Mouse (Mus musculus) spleen, adult 2 months (tissue): ENCODE measurements around the gene Styk1. TPM values are rescaled to one million over a fixed set of nuclear protein-coding genes. Genes with fewer than 3 reads are reported as not detected.

Experiments
- DNase-seq, 2 experiments: peaks; one replicate each; pipeline versions ENCODE4 v3.0.0 to v3.0.0-alpha.2; 2012 to 2021; ENCODE audit warnings: low spot score in 2 of 2, low read depth in 1 of 2
- H3K27ac ChIP-seq: fragments of 200-500 bp; 2 replicates; pipeline ENCODE4 v1.5.1; 2012; ENCODE audit warnings: low read length, inconsistent platforms; ENCODE audit not compliant: insufficient read depth
- H3K27me3 ChIP-seq: fragments of 200-500 bp; 2 replicates; pipeline ENCODE4 v1.6.1; 2012; ENCODE audit warnings: mild to moderate bottlenecking, moderate library complexity, low read length, inconsistent platforms; ENCODE audit not compliant: control insufficient read depth, insufficient read depth
- H3K36me3 ChIP-seq: fragments of 200-500 bp; 2 replicates; pipeline ENCODE4 v1.6.1; 2012; ENCODE audit warnings: mild to moderate bottlenecking, low read length, inconsistent platforms; ENCODE audit not compliant: control insufficient read depth, insufficient read depth
- H3K4me1 ChIP-seq: fragments of 200-500 bp; 2 replicates; pipeline ENCODE4 v1.6.1; 2011; ENCODE audit warnings: inconsistent platforms; ENCODE audit not compliant: control insufficient read depth, insufficient read depth, insufficient read length
- H3K4me3 ChIP-seq: fragments of 200-500 bp; 2 replicates; pipeline ENCODE4 v1.5.1; 2011; ENCODE audit warnings: mild to moderate bottlenecking, inconsistent platforms; ENCODE audit not compliant: insufficient read depth, insufficient read length; ENCODE audit errors: extremely low read depth
- CTCF ChIP-seq: fragments of 200-500 bp; IDR thresholded peaks from 2 replicates; pipeline ENCODE4 v1.5.1; 2011; ENCODE audit warnings: mild to moderate bottlenecking, inconsistent platforms; ENCODE audit not compliant: insufficient read depth, insufficient read length, insufficient replicate concordance; ENCODE audit errors: extremely low read depth
- POLR2A ChIP-seq: fragments of 200-500 bp; IDR thresholded peaks from 2 replicates; pipeline ENCODE4 v1.6.1; 2011; ENCODE audit warnings: low read depth, low read length, inconsistent platforms
- WGBS: fragments of 180-500 bp; shearing (Covaris S2); methylation state at CpG from one replicate; pipeline ENCODE4 v1.1.7; 2018; 5-methylcytosine and 5-hydroxymethylcytosine counted together
- polyA plus RNA-seq: library from polyadenylated mRNA; depleted of rRNA; stranded (reverse); fragments of >200 nt; gene quantifications from 2 replicates; pipeline ENCODE4 v1.2.3, GENCODE M21; 2012

Gene Styk1
- polyA plus RNA-seq, 1 experiment: 1.3 TPM

GRCm38 (mm10) chr6:131359543-131359942 lies 6.1 kb upstream of the Styk1 start:
- H3K27me3 ChIP-seq: peaks cover 8% of the 10 kb centered on the region; the same call in 1 of the 2 replicates
- H3K27ac ChIP-seq: no peak overlapping the region
- TF ChIP-seq POLR2A (no peak), CTCF (no peak)
- H3K4me3 ChIP-seq: no peak overlapping the region
- 91% methylated on average over 2 of the region's 2 CpGs for WGBS
- no peak for DNase-seq
- H3K36me3 ChIP-seq: peaks cover 9% of the 10 kb centered on the region
- no peaks in the 10 kb centered on the region; the same call in 1 of the 2 replicates for H3K4me1 ChIP-seq

GRCm38 (mm10) chr6:131354913-131355312 lies 1.5 kb upstream of the Styk1 start:
- 60% methylated on average over 4 of the region's 4 CpGs for WGBS
- Histone ChIP-seq H3K27ac (no peak overlapping the region), H3K4me1 (peaks cover 8% of the 10 kb centered on the region; the same call in 1 of the 2 replicates), H3K27me3 (peaks cover 8% of the 10 kb centered on the region; the same call in 1 of the 2 replicates), H3K36me3 (no peaks in the 10 kb centered on the region), H3K4me3 (no peak overlapping the region)
- DNase-seq: no peak
- TF ChIP-seq POLR2A (no peak), CTCF (no peak)

- TF ChIP-seq POLR2A (no peak), CTCF (no peak)
- Histone ChIP-seq H3K36me3 (no peaks in the 10 kb centered on the region), H3K4me3 (no peak overlapping the region), H3K4me1 (no peaks in the 10 kb centered on the region), H3K27me3 (no peaks in the 10 kb centered on the region), H3K27ac (no peak overlapping the region)
- WGBS: 89% methylated on average over 2 of the region's 2 CpGs
- no peak for DNase-seq
These were observed 6.4 kb downstream of the Styk1 start for GRCm38 (mm10) chr6:131347026-131347425.

DNA sequence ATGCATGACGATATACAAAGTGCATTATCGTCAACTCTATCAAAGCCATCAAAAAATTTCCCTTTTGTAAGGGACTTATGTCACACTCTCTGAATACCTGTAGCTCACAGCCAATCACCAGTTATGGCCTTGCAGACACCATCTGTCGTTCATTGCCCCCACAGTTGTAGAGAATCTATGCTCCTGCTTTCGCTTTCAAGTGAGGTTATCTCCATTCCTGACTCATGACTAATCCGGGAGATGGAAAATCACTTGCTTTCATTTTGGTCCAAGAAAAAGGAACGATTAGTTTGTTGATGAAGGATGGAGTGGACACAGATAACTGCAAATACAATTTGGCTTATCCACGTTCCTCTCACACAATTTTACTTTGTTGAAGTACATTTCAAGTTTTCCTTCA lies 9.1 kb downstream of the Styk1 start:
- Histone ChIP-seq H3K36me3 (no peaks in the 10 kb centered on the region), H3K27ac (no peak overlapping the region), H3K27me3 (no peaks in the 10 kb centered on the region), H3K4me1 (no peaks in the 10 kb centered on the region), H3K4me3 (no peak overlapping the region)
- no peak for TF ChIP-seq POLR2A
- no peak for TF ChIP-seq CTCF
- WGBS: 86% methylated on average over 7 of the region's 7 CpGs
- DNase-seq: no peak

GRCm38 (mm10) chr6:131340082-131340481 lies 13.3 kb downstream of the Styk1 start:
- Histone ChIP-seq H3K27ac (no peak overlapping the region), H3K36me3 (no peaks in the 10 kb centered on the region), H3K4me3 (no peak overlapping the region), H3K27me3 (no peaks in the 10 kb centered on the region), H3K4me1 (no peaks in the 10 kb centered on the region)
- TF ChIP-seq POLR2A (no peak), CTCF (no peak)
- DNase-seq: no peak
- WGBS: 77% methylated on average over 3 of the region's 3 CpGs

DNA sequence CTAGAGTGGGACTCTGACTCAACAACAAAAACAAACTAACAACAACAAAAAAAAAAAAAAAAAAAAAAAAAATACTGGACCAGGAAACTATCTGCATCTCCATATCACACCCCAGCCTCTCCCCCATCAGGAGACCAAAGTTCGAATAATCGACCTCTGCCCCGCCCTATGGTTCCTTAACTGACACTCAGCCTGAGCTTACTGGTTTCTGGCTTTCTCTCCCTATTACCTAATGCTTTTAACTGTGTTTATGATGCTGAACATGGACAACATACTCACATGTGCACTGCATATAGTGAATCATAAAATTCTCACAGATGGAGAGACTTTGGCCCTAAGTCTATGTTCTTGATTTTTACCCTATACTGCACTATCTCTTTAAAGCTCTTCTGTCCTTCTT lies 14.1 kb downstream of the Styk1 start:
- WGBS: 87% methylated on average over 3 of the region's 3 CpGs
- Histone ChIP-seq H3K36me3 (no peaks in the 10 kb centered on the region), H3K4me3 (no peak overlapping the region), H3K27ac (no peak overlapping the region), H3K4me1 (no peaks in the 10 kb centered on the region), H3K27me3 (no peaks in the 10 kb centered on the region)
- no peak for DNase-seq
- TF ChIP-seq CTCF (no peak), POLR2A (no peak)

DNA sequence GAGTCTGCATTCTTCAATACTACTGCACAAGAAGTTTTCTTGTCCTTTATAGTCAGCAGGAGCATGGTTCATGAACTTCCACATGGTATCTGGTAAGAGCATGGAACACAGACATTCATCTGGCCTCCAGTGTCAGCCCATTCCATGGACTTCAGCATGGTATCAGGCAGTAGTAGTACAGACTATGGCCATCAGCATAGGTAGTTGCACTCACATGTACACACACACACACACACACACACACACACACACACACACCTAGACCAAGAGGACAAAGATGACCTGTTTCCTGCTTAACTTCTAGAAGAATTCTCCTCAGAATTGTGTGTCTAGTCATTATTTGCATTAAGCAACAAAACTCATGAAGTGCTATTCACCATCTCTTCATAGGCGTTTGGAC lies 14.6 kb downstream of the Styk1 start:
- Histone ChIP-seq H3K4me1 (no peaks in the 10 kb centered on the region), H3K27ac (no peak overlapping the region), H3K4me3 (no peak overlapping the region), H3K27me3 (no peaks in the 10 kb centered on the region), H3K36me3 (no peaks in the 10 kb centered on the region)
- 77% methylated on average over 1 of the region's 1 CpGs for WGBS
- DNase-seq: no peak
- TF ChIP-seq CTCF: no peak
